Comparison of ENCODE assay signal across 29 mouse cellular contexts in genomic region chr4:53204482-53204881, GRCm38 (mm10). TPM values are rescaled to one million over a fixed set of nuclear protein-coding genes. Genes with fewer than 3 reads are reported as not detected.
A peak's percentile ranks its signal among the peaks of the same experiment; 100 is the strongest.
DNase-seq lines count a peak whose midpoint lies in the region; ATAC-seq and TF ChIP-seq lines count a peak whose summit lies in the region.
"Had no signal": no experiment of that assay in that cellular context is flagged by ENCODE, and none has a peak within 500 bp of the region (broad histone marks: within the 10 kb centered on the region; RNA-seq: fewer than 3 reads in every experiment).

No protein-coding gene starts in this region.

- H3K4me2 ChIP-seq in hindbrain, embryonic 12.5 days (replicated peaks): no peak overlapping the region
- H3K4me2 ChIP-seq in hindbrain, postnatal 0 days (ENCODE audit: low read depth, low read length): no peak overlapping the region
- H3K4me2 ChIP-seq in liver, postnatal 0 days (ENCODE audit: low read depth, low read length): no peak overlapping the region
- H3K4me2 ChIP-seq: embryonic facial prominence, embryonic 13.5 days; forebrain, embryonic 12.5 days; forebrain, embryonic 15.5 days; heart, embryonic 12.5 days; heart, embryonic 15.5 days; hindbrain, embryonic 15.5 days; intestine, embryonic 15.5 days had no signal

- H3K4me3 ChIP-seq in hindbrain, embryonic 12.5 days: no peak overlapping the region
- H3K4me3 ChIP-seq in hindbrain, postnatal 0 days (ENCODE audit: low read length): no peak overlapping the region
- H3K4me3 ChIP-seq in liver, postnatal 0 days (ENCODE audit: low read depth, low read length): no peak overlapping the region
- H3K4me3 ChIP-seq: embryonic facial prominence, embryonic 10.5 days; embryonic facial prominence, embryonic 13.5 days; erythroblast, embryonic 14.5 days; forebrain, embryonic 12.5 days; forebrain, embryonic 15.5 days; heart, embryonic 12.5 days; heart, embryonic 15.5 days; hindbrain, embryonic 15.5 days; intestine, embryonic 15.5 days had no signal

- H3K9me3 ChIP-seq in hindbrain, embryonic 12.5 days (replicated peaks): no peaks in the 10 kb centered on the region
- no peaks in the 10 kb centered on the region for H3K9me3 ChIP-seq in hindbrain, postnatal 0 days (ENCODE audit: low read length)
- H3K9me3 ChIP-seq in liver, postnatal 0 days (ENCODE audit: low read length): no peaks in the 10 kb centered on the region
- H3K9me3 ChIP-seq: embryonic facial prominence, embryonic 10.5 days; embryonic facial prominence, embryonic 13.5 days; forebrain, embryonic 12.5 days; forebrain, embryonic 15.5 days; G1E; heart, embryonic 12.5 days; heart, embryonic 15.5 days; hindbrain, embryonic 15.5 days; intestine, embryonic 15.5 days had no signal

- peaks cover 2% of the 10 kb centered on the region; the same call in 1 of the 2 replicates for H3K4me1 ChIP-seq in hindbrain, embryonic 12.5 days
- no peaks in the 10 kb centered on the region for H3K4me1 ChIP-seq in hindbrain, postnatal 0 days (ENCODE audit: insufficient read depth, low read length)
- 0 out of 2 replicates have a peak, but pooled peaks cover 2% of the 10 kb centered on the region for H3K4me1 ChIP-seq in liver, postnatal 0 days (ENCODE audit: insufficient read depth)
- H3K4me1 ChIP-seq: embryonic facial prominence, embryonic 13.5 days; forebrain, embryonic 12.5 days; forebrain, embryonic 15.5 days; heart, embryonic 12.5 days; hindbrain, embryonic 15.5 days; intestine, embryonic 15.5 days had no signal

- ATAC-seq in hindbrain, embryonic 12.5 days (ENCODE audit: low FRiP score): peak; percentile 54; the same call in 1 of the 2 replicates
- no peak for ATAC-seq in hindbrain, postnatal 0 days
- peak; percentile 38; the same call in 1 of the 2 replicates for ATAC-seq in liver, postnatal 0 days
- ATAC-seq: forebrain, embryonic 15.5 days; Patski had no signal

- TF ChIP-seq EP300 in liver, postnatal 0 days (IDR thresholded peaks at IDR 0.05; ENCODE audit: low read depth): no peak

- no peaks in the 10 kb centered on the region for H3K27me3 ChIP-seq in hindbrain, embryonic 12.5 days
- no peaks in the 10 kb centered on the region for H3K27me3 ChIP-seq in hindbrain, postnatal 0 days (ENCODE audit: insufficient read depth, low read length)
- no peaks in the 10 kb centered on the region for H3K27me3 ChIP-seq in liver, postnatal 0 days (ENCODE audit: insufficient read depth, low read length)
- H3K27me3 ChIP-seq: CH12.LX; embryonic facial prominence, embryonic 13.5 days; forebrain, embryonic 12.5 days; forebrain, embryonic 15.5 days; heart, embryonic 12.5 days; heart, embryonic 15.5 days; hindbrain, embryonic 15.5 days; intestine, embryonic 15.5 days; Patski had no signal

- no peaks in the 10 kb centered on the region for H3K36me3 ChIP-seq in hindbrain, embryonic 12.5 days
- no peaks in the 10 kb centered on the region for H3K36me3 ChIP-seq in hindbrain, postnatal 0 days (ENCODE audit: insufficient read depth, low read length)
- no peaks in the 10 kb centered on the region for H3K36me3 ChIP-seq in liver, postnatal 0 days (replicated peaks; ENCODE audit: insufficient read depth, low read length)
- H3K36me3 ChIP-seq: embryonic facial prominence, embryonic 10.5 days; embryonic facial prominence, embryonic 13.5 days; forebrain, embryonic 12.5 days; forebrain, embryonic 15.5 days; G1E; heart, embryonic 12.5 days; heart, embryonic 15.5 days; hindbrain, embryonic 15.5 days; intestine, embryonic 15.5 days had no signal

- H3K9ac ChIP-seq in hindbrain, embryonic 12.5 days: no peak overlapping the region
- no peak overlapping the region for H3K9ac ChIP-seq in hindbrain, postnatal 0 days (replicated peaks; ENCODE audit: low read length)
- H3K9ac ChIP-seq in liver, postnatal 0 days (replicated peaks): no peak overlapping the region
- H3K9ac ChIP-seq: embryonic facial prominence, embryonic 13.5 days; forebrain, embryonic 12.5 days; forebrain, embryonic 15.5 days; heart, embryonic 12.5 days; heart, embryonic 15.5 days; hindbrain, embryonic 15.5 days; intestine, embryonic 15.5 days had no signal

- no peak for TF ChIP-seq CTCF in hindbrain, postnatal 0 days (IDR thresholded peaks at IDR 0.05; ENCODE audit: low read depth)
- TF ChIP-seq CTCF in liver, postnatal 0 days (IDR thresholded peaks at IDR 0.05; ENCODE audit: low read depth): no peak

- WGBS in hindbrain, embryonic 12.5 days: 52% methylated on average over 7 of the region's 7 CpGs
- 71% methylated on average over 7 of the region's 7 CpGs for WGBS in hindbrain, postnatal 0 days
- WGBS in liver, postnatal 0 days (ENCODE audit: insufficient replicate concordance): 70% methylated on average over 7 of the region's 7 CpGs

- DNase-seq in embryo, embryonic 10.5 days (ENCODE audit: low spot score): peak; percentile 47
- no peak for DNase-seq in embryo, embryonic 9.5 days (ENCODE audit: extremely low spot score)
- DNase-seq in hindbrain, postnatal 0 days (ENCODE audit: low spot score): no peak
- no peak for DNase-seq in liver, postnatal 0 days
- no peak for DNase-seq in liver
- DNase-seq: adrenal gland, adult 2 months; adrenal gland, postnatal 14 days; B cell, adult 2 months; cerebellum, adult 11 months; cerebellum, adult 2 months; cerebellum, adult 9-11 months; cerebellum, postnatal 25 days; gastrocnemius, postnatal 25 days; heart, postnatal 10 days; heart, postnatal 36 days; kidney, adult 11 months had no signal

- H3K27ac ChIP-seq in hindbrain, embryonic 12.5 days: no peak overlapping the region
- H3K27ac ChIP-seq in hindbrain, postnatal 0 days: no peak overlapping the region
- H3K27ac ChIP-seq in liver, postnatal 0 days (ENCODE audit: low read depth): no peak overlapping the region
- H3K27ac ChIP-seq: embryonic facial prominence, embryonic 10.5 days; embryonic facial prominence, embryonic 13.5 days; forebrain, embryonic 12.5 days; forebrain, embryonic 15.5 days; heart, embryonic 15.5 days; hindbrain, embryonic 15.5 days; intestine, embryonic 15.5 days had no signal

RNA-seq across cellular contexts. Expression of gene Abca1, which starts 44.8 kb away (rescaled TPM):
- polyA plus RNA-seq in hindbrain, embryonic 12.5 days (2016; fragmentation: Nextera tagmentation; extraction: Ambion mirVana): 9.3 and 10.4 TPM in 2 replicates
- 43.5 and 49.5 TPM in 2 replicates for total RNA-seq in hindbrain, postnatal 0 days (2014; rRNA removed)
- polyA plus RNA-seq in hindbrain, postnatal 0 days (2015; fragmentation: Nextera tagmentation; extraction: Ambion mirVana): 8.8 TPM in 2 replicates
- 9.9 and 11.0 TPM in 2 replicates for polyA plus RNA-seq in liver, postnatal 0 days (2015; fragmentation: Nextera tagmentation; extraction: Ambion mirVana)
